Mouse (Mus musculus): ENCODE data around the gene Sept8. TPM values are rescaled to one million over a fixed set of nuclear protein-coding genes. Genes with fewer than 3 reads are reported as not detected.

Sept8 gene
- total RNA-seq, 4 experiments from 2014 or later, result 4.5 to 8.4 (median 7.1) TPM

DNA sequence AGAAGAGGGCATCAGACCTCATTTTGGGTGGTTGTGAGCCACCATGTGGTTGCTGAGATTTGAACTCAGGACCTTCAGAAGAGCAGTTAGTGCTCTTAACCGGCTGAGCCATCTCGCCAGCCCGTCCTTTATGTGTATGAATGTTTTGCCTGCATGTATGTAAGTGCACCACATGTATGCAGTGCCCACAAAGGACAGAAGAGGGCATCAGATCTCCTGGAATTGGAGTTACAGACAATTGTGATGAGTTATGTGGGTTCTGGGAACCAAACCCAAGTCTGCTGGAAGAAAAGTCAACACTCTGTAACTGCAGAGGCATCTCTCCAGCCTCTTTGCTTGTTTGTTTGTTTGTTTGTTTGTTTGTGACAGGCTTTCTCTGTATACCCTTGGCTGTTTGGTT lies 61.5 kb downstream of the Sept8 start:
- no peak for DNase-seq (ENCODE audit: low spot score in 2 of 2)

DNA sequence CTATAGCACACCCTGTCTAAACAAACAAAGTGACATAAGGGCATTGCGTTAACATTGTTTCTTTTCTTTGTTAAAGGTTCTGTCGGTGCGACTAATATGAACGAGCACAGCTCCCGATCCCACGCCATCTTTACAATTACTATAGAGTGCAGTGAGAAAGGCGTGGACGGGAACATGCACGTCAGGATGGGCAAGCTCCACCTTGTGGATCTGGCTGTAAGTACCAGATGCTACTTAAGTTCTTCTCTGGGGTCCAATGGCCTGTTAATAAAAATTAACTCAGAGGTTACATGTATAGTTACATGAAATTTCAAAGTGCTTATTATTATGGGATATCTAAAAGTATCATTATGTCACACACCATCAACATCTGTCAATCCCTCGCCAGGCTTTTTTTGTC lies 64.1 kb downstream of the Sept8 start:
- DNase-seq (ENCODE audit: low spot score in 2 of 2), result no peak

DNA sequence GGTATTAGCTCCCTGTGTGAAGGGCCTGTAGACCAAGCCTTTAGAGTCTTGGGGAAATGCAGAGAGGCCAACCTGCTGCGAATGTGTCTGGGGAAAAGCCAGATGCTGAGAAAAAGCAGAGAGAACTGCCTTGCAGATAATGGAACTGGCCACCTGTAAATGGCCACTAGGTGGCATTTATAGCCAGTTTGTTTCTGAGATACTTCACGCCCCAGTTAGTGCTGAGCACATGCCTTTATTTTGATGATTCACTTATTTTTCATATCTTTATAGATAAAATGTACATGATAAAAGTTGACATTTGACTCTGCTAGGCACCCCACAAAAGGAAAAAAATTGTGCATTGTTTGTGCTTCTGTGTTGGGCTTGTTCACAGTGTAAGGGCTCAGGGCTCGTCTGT lies 65.8 kb downstream of the Sept8 start:
- DNase-seq (ENCODE audit: low spot score in 2 of 2), result no peak

DNA sequence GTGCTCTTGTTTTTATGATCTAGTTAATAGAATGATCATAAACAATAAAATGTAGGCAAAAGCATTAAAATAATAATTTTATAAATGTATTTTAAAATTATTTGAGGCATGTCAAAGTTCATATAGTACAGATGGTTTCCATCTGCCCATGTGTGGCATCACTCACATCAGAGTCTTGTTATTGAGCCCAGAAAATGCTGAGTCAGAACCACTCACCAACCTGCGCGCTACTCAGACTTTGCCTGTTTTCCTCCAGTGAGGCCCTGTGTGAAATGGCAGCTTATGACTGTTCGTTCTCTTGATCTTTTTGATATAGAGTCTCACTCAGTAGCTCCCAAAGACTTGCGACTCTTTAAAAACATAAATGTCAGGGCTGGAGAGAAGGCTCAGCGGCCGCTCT lies 66.5 kb downstream of the Sept8 start:
- DNase-seq (ENCODE audit: low spot score in 2 of 2), result no peak

DNA sequence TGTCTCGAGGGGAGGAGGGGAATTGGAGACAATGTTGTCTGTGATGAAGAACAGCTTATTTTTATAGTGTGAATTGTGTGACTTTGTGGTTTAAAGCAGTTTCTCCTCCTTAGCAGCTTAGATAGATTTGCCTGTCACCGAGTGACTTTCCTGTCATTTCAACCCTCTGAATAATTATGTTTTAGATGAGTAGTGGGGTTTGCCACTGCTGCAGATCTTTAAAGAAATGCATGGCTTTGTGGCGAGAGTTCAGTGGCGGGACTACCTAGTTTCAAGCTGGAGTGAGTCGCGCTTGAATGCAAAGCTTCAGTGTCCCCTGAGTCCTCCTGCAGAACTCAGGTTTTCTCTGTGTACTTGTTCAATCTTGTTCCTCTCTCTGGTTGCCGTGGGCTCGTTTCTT lies 69.2 kb downstream of the Sept8 start:
- DNase-seq (ENCODE audit: low spot score in 2 of 2), result no peak

DNA sequence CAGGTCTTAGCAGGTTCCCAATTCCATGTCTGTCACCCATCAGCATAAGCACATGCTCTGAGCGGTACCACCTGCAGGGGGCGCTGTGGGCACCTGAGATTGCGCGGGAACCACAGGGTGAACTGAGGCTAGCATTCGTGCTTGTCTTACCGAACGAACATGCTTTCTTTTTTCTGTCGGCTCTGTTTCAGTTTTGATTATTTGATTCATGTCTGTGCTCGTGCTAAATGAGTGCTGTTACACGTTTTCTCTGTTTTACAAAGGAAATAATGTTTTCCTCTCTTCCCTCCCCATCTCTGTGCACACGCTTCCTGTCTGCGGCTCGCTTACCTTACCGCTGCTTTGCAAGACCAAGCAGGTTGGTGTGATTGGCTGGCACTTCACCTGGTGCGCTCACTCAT lies 71.3 kb downstream of the Sept8 start:
- DNase-seq (ENCODE audit: low spot score in 2 of 2), result no peak

DNA sequence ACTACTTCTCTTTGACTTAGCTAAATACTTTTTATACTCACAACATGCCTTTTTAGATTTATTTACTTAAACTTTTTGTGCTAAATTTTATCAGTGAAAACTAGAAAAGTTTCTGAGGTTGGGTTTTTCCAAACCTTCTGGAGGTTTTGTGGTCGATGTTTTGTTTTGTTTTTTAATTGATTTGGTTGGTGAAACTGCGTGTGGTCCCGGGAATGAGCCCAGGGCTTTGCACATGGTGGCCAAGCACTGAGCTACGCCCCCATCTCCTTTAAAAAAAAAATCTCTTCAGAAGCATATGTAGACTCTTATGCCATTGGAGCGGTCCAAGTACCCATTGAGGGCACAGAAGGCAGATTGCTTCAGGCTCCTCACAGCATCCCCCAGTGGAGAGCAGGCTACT lies 72.1 kb downstream of the Sept8 start:
- DNase-seq (ENCODE audit: low spot score in 2 of 2), result no peak

Other genes starting within 250 kb of the Sept8 start
- 10 to 100 TPM; 68.4 to 86.4 (median 78.9) TPM for gene Hspa4, start 218.8 kb upstream of the Sept8 start, total RNA-seq (2022)
- gene Zcchc10, start 194.6 kb upstream of the Sept8 start, total RNA-seq (2022), result 10 to 100 TPM in 1 of 4 experiments, 1 to 10 TPM in 3; 5.1 to 11.2 (median 6.2) TPM
- gene Aff4, start 168.4 kb upstream of the Sept8 start, total RNA-seq (2022), result 100 to 1,000 TPM in 1 of 4 experiments, 10 to 100 TPM in 3; 72.4 to 108 (median 78.6) TPM
- not detected for gene Leap2, start 96.1 kb upstream of the Sept8 start, total RNA-seq (2022)
- gene Uqcrq, start 88.4 kb upstream of the Sept8 start, total RNA-seq (2022), result 1,000 to 10,000 TPM; 1,108 to 1,285 (median 1,159) TPM
- gene Gdf9, start 88.2 kb upstream of the Sept8 start, total RNA-seq (2022), result under 1 TPM; 0.27 to 0.56 (median 0.28) TPM
- under 1 TPM in 1 of 4 experiments, not detected in 3; 0.11 TPM for gene Gm10447, start 62.1 kb upstream of the Sept8 start, total RNA-seq (2022)
- gene Shroom1, start 62.1 kb upstream of the Sept8 start, total RNA-seq (2022), result 1 to 10 TPM in 1 of 4 experiments, under 1 TPM in 3; 0.29 to 1.2 (median 0.74) TPM
- gene Gm9837, start 48.8 kb upstream of the Sept8 start, total RNA-seq (2022), result not detected
- gene Gm9945, start 39.1 kb upstream of the Sept8 start, total RNA-seq (2022), result not detected
- gene Sowaha, start 39.0 kb upstream of the Sept8 start, total RNA-seq (2022), result under 1 TPM in 1 of 4 experiments, not detected in 3; 0.13 TPM
- 1 to 10 TPM; 3.0 to 6.8 (median 4.0) TPM for gene Kif3a, start 48.1 kb downstream of the Sept8 start, total RNA-seq (2022)
- not detected for gene Il4, start 99.4 kb downstream of the Sept8 start, total RNA-seq (2022)
- not detected for gene Il13, start 115.4 kb downstream of the Sept8 start, total RNA-seq (2022)
- 1 to 10 TPM; 3.8 to 4.7 (median 4.5) TPM for gene Rad50, start 188.1 kb downstream of the Sept8 start, total RNA-seq (2022)
- gene Il5, start 201.5 kb downstream of the Sept8 start, total RNA-seq (2022), result not detected

All from gastrocnemius, adult 8-10 months (tissue).